Mouse (Mus musculus) lung, embryonic 15.5 days (tissue): ENCODE results near the gene Brinp3. TPM values are rescaled to one million over a fixed set of nuclear protein-coding genes. Genes with fewer than 3 reads are reported as not detected.
"Not testable (repeated sequence)": the region's sequence is repeated elsewhere in the genome, so short reads cannot be mapped to it uniquely, and the experiment has no call there.

Experiments used
- ATAC-seq: fragments of 200-750 bp; cut with Nextera tagmentation; 2 replicates; pipeline ENCODE4 v1.8.0; 2017; ENCODE audit warnings: moderate number of reproducible peaks, borderline replicate concordance; ENCODE audit not compliant: low FRiP score, low TSS enrichment; ENCODE audit errors: extremely low read depth
- H3K27ac ChIP-seq: fragments of 300-500 bp; sonication (generic); 2 replicates; pipeline ENCODE4 v1.5.1; 2015; ENCODE audit warnings: moderate library complexity, mild to moderate bottlenecking, inconsistent platforms
- H3K27me3 ChIP-seq: fragments of 300-500 bp; sonication (generic); 2 replicates; pipeline ENCODE4 v1.6.1; 2015; ENCODE audit warnings: inconsistent platforms
- H3K36me3 ChIP-seq: fragments of 300-500 bp; sonication (generic); 2 replicates; pipeline ENCODE4 v1.6.1; 2015; ENCODE audit warnings: inconsistent platforms
- H3K4me1 ChIP-seq: fragments of 300-500 bp; sonication (generic); 2 replicates; pipeline ENCODE4 v1.6.1; 2015; ENCODE audit warnings: inconsistent platforms
- H3K4me2 ChIP-seq: fragments of 300-500 bp; sonication (generic); 2 replicates; pipeline ENCODE4 v1.6.1; 2015; ENCODE audit warnings: inconsistent platforms, mild to moderate bottlenecking, moderate library complexity
- H3K4me3 ChIP-seq: fragments of 300-500 bp; sonication (generic); 2 replicates; pipeline ENCODE4 v1.5.1; 2015; ENCODE audit warnings: mild to moderate bottlenecking, inconsistent platforms
- H3K9ac ChIP-seq: fragments of 300-500 bp; sonication (generic); 2 replicates; pipeline ENCODE4 v1.6.1; 2015; ENCODE audit warnings: inconsistent platforms
- H3K9me3 ChIP-seq: fragments of 300-500 bp; sonication (generic); 2 replicates; pipeline ENCODE4 v1.6.1; 2016; ENCODE audit warnings: inconsistent platforms
- WGBS: fragments of 180-500 bp; shearing (Covaris S2); methylation state at CpG from one replicate; pipeline ENCODE4 v1.1.7; 2015; 5-methylcytosine and 5-hydroxymethylcytosine counted together
- polyA plus RNA-seq: library from polyadenylated mRNA; unstranded; fragments of >200 nt; fragmentation: Nextera tagmentation; extraction: Ambion mirVana; gene quantifications from 2 replicates; pipeline ENCODE4 v1.2.1, GENCODE M21; 2015

The Brinp3 gene
- polyA plus RNA-seq, 1 experiment from 2014 or later: 0.06 TPM

- 75% methylated on average over 3 of the region's 3 CpGs for WGBS
- no peak for ATAC-seq
Measured at GRCm38 (mm10) chr1:146562144-146562543, 67.6 kb downstream of the Brinp3 start.

GRCm38 (mm10) chr1:146584181-146584580 is 89.6 kb downstream of the Brinp3 start:
- Histone ChIP-seq H3K4me1 (no peaks in the 10 kb centered on the region), H3K27ac (no peak overlapping the region), H3K27me3 (no peaks in the 10 kb centered on the region), H3K36me3 (no peaks in the 10 kb centered on the region), H3K9me3 (no peaks in the 10 kb centered on the region), H3K4me2 (no peak overlapping the region), H3K4me3 (no peak overlapping the region), H3K9ac (no peak overlapping the region)
- WGBS: 59% methylated on average over 7 of the region's 7 CpGs
- ATAC-seq: no peak

More at GRCm38 (mm10) chr1:146562144-146562543, 67.6 kb downstream of the Brinp3 start:
- no peaks in the 10 kb centered on the region for H3K36me3 ChIP-seq
- no peaks in the 10 kb centered on the region for H3K9me3 ChIP-seq
- no peak overlapping the region for H3K27ac ChIP-seq
- H3K4me2 ChIP-seq: no peak overlapping the region
- no peaks in the 10 kb centered on the region for H3K27me3 ChIP-seq
- H3K4me3 ChIP-seq: no peak overlapping the region
- no peak overlapping the region for H3K9ac ChIP-seq
- no peaks in the 10 kb centered on the region for H3K4me1 ChIP-seq

- H3K27me3 ChIP-seq: no peaks in the 10 kb centered on the region
- no peaks in the 10 kb centered on the region for H3K36me3 ChIP-seq
- ATAC-seq: no peak
- no peaks in the 10 kb centered on the region for H3K9me3 ChIP-seq
- H3K4me1 ChIP-seq: no peaks in the 10 kb centered on the region
- H3K4me2 ChIP-seq: no peak overlapping the region
- H3K9ac ChIP-seq: no peak overlapping the region
- H3K27ac ChIP-seq: no peak overlapping the region
- 50% methylated on average over 2 of the region's 2 CpGs for WGBS
- H3K4me3 ChIP-seq: no peak overlapping the region
Measured at GRCm38 (mm10) chr1:146632895-146633294, 138.3 kb downstream of the Brinp3 start.

- H3K27me3 ChIP-seq: no peaks in the 10 kb centered on the region
- no peak overlapping the region for H3K9ac ChIP-seq
- no peaks in the 10 kb centered on the region for H3K36me3 ChIP-seq
- ATAC-seq: no peak
- no peak overlapping the region for H3K4me2 ChIP-seq
- no peak overlapping the region for H3K4me3 ChIP-seq
- H3K4me1 ChIP-seq: no peaks in the 10 kb centered on the region
- H3K9me3 ChIP-seq: no peaks in the 10 kb centered on the region
- H3K27ac ChIP-seq: no peak overlapping the region
- 84% methylated on average over 4 of the region's 4 CpGs for WGBS
Measured at GRCm38 (mm10) chr1:146657214-146657613, 162.7 kb downstream of the Brinp3 start.

GRCm38 (mm10) chr1:146700724-146701123 is 206.2 kb downstream of the Brinp3 start:
- no peak for ATAC-seq
- Histone ChIP-seq H3K9ac (no peak overlapping the region), H3K36me3 (no peaks in the 10 kb centered on the region), H3K27ac (no peak overlapping the region), H3K4me1 (no peaks in the 10 kb centered on the region), H3K27me3 (no peaks in the 10 kb centered on the region), H3K4me2 (no peak overlapping the region), H3K9me3 (no peaks in the 10 kb centered on the region), H3K4me3 (no peak overlapping the region)
- WGBS: 37% methylated on average over 4 of the region's 4 CpGs

- 67% methylated on average over 3 of the region's 3 CpGs for WGBS
- H3K27me3 ChIP-seq: no peaks in the 10 kb centered on the region
- no peak overlapping the region for H3K4me3 ChIP-seq
- no peaks in the 10 kb centered on the region for H3K9me3 ChIP-seq
- no peak for ATAC-seq
- H3K36me3 ChIP-seq: no peaks in the 10 kb centered on the region
- H3K4me2 ChIP-seq: no peak overlapping the region
- H3K4me1 ChIP-seq: no peaks in the 10 kb centered on the region
- no peak overlapping the region for H3K27ac ChIP-seq
- H3K9ac ChIP-seq: no peak overlapping the region
Measured at GRCm38 (mm10) chr1:146719556-146719955, 225.0 kb downstream of the Brinp3 start.

GRCm38 (mm10) chr1:146724784-146725513 is 230.4 kb downstream of the Brinp3 start:
- not testable (repeated sequence) for H3K27me3 ChIP-seq, H3K9ac ChIP-seq, H3K9me3 ChIP-seq, H3K36me3 ChIP-seq, H3K4me1 ChIP-seq, H3K27ac ChIP-seq
- Histone ChIP-seq H3K4me2 (peak overlapping the region; percentile 59), H3K4me3 (peak overlapping the region; percentile 29)
- 3% methylated on average over 30 of the region's 35 CpGs for WGBS
- ATAC-seq: peak; percentile 78

GRCm38 (mm10) chr1:146751066-146751465 is 256.5 kb downstream of the Brinp3 start:
- H3K4me3 ChIP-seq: no peak overlapping the region
- no peak overlapping the region for H3K9ac ChIP-seq
- H3K4me1 ChIP-seq: no peaks in the 10 kb centered on the region
- no peak overlapping the region for H3K4me2 ChIP-seq
- no peaks in the 10 kb centered on the region for H3K9me3 ChIP-seq
- H3K36me3 ChIP-seq: no peaks in the 10 kb centered on the region
- no peak overlapping the region for H3K27ac ChIP-seq
- H3K27me3 ChIP-seq: no peaks in the 10 kb centered on the region
- no peak for ATAC-seq

- H3K9ac ChIP-seq: no peak overlapping the region
- no peak for ATAC-seq
- WGBS: 43% methylated on average over 4 of the region's 4 CpGs
- no peak overlapping the region for H3K27ac ChIP-seq
- no peaks in the 10 kb centered on the region for H3K9me3 ChIP-seq
- H3K27me3 ChIP-seq: no peaks in the 10 kb centered on the region
- no peak overlapping the region for H3K4me2 ChIP-seq
- no peak overlapping the region for H3K4me3 ChIP-seq
- H3K36me3 ChIP-seq: no peaks in the 10 kb centered on the region
- H3K4me1 ChIP-seq: no peaks in the 10 kb centered on the region
Measured at GRCm38 (mm10) chr1:146783259-146783658, 288.7 kb downstream of the Brinp3 start.

GRCm38 (mm10) chr1:146787236-146787635 is 292.7 kb downstream of the Brinp3 start:
- WGBS: 43% methylated on average over 2 of the region's 2 CpGs
- Histone ChIP-seq H3K9ac (no peak overlapping the region), H3K27ac (no peak overlapping the region), H3K36me3 (no peaks in the 10 kb centered on the region), H3K4me3 (no peak overlapping the region), H3K27me3 (no peaks in the 10 kb centered on the region), H3K9me3 (no peaks in the 10 kb centered on the region), H3K4me2 (no peak overlapping the region), H3K4me1 (no peaks in the 10 kb centered on the region)
- no peak for ATAC-seq

- H3K36me3 ChIP-seq: no peaks in the 10 kb centered on the region
- no peak overlapping the region for H3K9ac ChIP-seq
- no peaks in the 10 kb centered on the region for H3K9me3 ChIP-seq
- no peak overlapping the region for H3K4me2 ChIP-seq
- no peak overlapping the region for H3K27ac ChIP-seq
- H3K4me1 ChIP-seq: no peaks in the 10 kb centered on the region
- H3K27me3 ChIP-seq: no peaks in the 10 kb centered on the region
- ATAC-seq: no peak
- H3K4me3 ChIP-seq: no peak overlapping the region
Measured at GRCm38 (mm10) chr1:146792826-146793225, 298.3 kb downstream of the Brinp3 start.

GRCm38 (mm10) chr1:146799986-146800553 is 305.5 kb downstream of the Brinp3 start:
- 87% methylated on average over 6 of the region's 6 CpGs for WGBS
- H3K36me3 ChIP-seq: no peaks in the 10 kb centered on the region
- H3K9ac ChIP-seq: no peak overlapping the region

More at GRCm38 (mm10) chr1:146799986-146800553, 305.5 kb downstream of the Brinp3 start:
- Histone ChIP-seq H3K4me2 (no peak overlapping the region), H3K4me3 (no peak overlapping the region), H3K27ac (no peak overlapping the region), H3K4me1 (no peaks in the 10 kb centered on the region), H3K27me3 (no peaks in the 10 kb centered on the region), H3K9me3 (no peaks in the 10 kb centered on the region)
- no peak for ATAC-seq
